Mouse (Mus musculus) erythroid progenitor cell, adult 5-6 weeks (primary cell): ENCODE data around the gene Mgarp. TPM values are rescaled to one million over a fixed set of nuclear protein-coding genes. Genes with fewer than 3 reads are reported as not detected.
"Not testable (repeated sequence)": the region's sequence is repeated elsewhere in the genome, so short reads cannot be mapped to it uniquely, and the experiment has no call there.

Experiments
- ATAC-seq: replicated peaks from 2 replicates; pipeline ENCODE4 v1.8.0; 2016; ENCODE audit warnings: moderate number of reproducible peaks, mild to moderate bottlenecking, moderate TSS enrichment, inconsistent platforms; ENCODE audit not compliant: poor library complexity, low FRiP score, severe bottlenecking
- total RNA-seq, 2 experiments: library from RNA; stranded (forward) in 1 of 2; stranded (reverse) in 1 of 2; fragments of 150-400 nt in 1 of 2; fragments of 186-747, 209-891 nt in 1 of 2; gene quantifications; 2 replicates each; pipeline versions ENCODE4 v1.2.3 to v1.2.4; 2015 to 2017; ENCODE audit warnings: low replicate concordance in 2 of 2

The Mgarp gene
- total RNA-seq, 2 experiments from 2014 or later: 3.9 TPM; not detected in 1

DNA sequence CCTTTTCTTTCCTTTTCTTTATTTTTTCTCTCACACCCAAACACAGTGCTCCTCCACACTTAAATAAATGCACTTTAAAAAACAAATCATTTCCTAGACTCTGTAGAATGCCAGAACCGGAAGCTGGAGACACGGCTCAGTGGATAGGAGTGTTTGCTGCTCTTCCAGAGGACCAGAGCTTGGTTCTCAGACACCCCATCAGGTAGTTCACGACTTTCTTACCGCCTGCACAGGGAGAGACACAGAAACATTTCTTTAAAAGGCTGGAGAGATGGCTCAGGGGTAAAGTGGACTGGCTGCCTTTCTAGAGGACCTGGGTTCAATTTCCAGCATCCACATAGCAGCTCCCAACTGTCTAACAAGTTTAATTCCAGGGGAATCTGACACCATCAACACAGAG is 3.0 kb upstream of the Mgarp start:
- no peak for ATAC-seq

DNA sequence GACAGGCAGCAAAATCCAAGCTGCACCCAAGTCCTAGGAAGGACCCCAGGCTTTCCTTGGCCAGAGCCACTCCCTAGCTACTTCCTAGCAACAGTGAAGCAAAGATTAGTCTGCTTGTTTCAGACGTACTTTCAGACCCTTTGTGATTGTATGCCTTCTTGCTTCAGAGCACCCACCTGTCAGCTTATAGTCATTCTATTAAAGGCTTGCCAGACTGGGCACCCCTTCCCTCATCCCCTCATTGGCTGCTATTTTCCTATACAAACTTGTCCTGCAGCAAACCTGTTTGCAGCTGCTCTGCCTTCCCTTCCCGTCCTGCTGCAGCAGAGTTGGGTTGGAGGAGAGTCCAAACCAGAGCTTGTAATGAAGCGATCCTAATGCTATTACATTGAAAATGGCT is 2.1 kb upstream of the Mgarp start:
- no peak for ATAC-seq

DNA sequence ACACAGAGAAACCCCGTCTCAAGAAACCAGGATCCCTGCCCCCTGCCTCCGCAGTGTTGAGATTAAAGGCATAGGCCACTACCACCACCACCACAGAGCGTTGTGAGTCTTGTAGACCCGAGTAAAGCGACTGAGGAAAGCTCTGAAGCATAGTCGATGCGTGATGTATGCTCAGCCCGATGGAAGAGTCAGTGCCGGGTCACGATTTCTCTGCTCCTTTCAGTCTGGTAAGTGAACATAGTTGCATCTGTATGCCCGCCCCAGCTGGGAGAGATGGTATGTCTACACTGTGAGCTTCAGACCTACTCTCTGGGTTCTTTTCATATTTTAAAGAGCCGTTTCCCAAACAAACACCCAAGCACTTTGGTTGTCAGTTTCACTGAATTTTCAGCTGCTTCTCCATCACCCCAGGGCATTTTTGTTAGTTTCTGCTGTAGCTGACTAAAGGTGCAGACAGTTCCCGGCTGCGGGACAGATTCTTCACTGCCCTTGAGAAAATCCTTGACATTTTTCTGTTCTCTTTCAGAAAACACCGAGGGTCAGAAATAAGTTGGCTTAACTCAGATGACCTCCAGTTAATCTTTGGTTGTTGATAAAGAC is 1.3 kb upstream of the Mgarp start:
- no peak for ATAC-seq

DNA sequence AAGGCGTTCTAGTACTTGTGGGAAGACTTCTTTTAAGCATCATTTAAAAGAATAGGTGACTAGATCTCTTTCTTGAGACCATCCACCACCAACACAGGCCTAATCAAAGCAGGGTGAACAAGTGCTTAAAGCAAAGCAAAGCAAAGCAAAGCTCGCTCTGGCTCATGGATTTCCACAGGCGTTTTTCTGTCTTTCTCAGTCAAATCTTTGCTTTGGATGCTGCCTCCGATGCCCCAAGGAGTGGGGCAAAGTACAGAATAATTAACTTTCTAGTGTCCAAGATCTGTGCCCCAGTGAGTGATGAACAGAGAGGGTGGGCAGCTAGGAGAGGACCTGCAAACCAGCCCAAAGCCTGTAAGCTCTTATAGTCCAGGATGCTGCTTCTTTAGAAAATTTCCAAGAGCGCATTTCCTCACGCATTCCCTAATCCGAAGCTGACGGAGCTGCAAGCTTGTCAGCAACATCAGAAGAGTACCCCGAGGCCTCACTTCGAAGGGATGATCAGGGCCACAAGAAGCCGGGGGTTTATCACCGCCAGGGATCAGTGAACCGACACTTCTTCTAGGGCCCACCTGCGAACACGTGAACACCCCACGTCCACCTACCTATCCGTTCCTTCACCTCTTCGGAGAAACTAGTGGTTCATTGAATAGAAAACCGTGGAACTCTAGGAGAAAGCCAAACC is 935 bp downstream of the Mgarp start:
- ATAC-seq: no peak

DNA sequence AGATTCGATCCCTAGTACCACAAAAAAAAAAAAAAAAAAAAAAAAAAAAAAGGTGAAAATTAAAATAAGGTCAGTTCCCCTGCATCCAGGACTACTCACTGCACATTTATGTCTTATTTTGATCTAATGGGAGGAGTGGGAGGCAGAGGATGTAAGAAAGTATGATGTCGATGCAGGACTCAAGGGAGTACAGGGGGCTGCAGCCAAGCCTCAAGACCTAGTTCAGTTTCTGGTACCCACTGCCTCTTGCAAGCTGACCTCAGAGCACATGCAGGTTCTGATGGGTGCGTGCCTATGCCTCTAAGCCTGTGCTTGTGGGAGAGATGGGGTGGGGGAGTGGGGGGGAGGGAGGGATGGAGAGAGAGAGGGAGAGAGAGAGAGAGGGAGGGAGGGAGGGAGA is 1.7 kb downstream of the Mgarp start:
- no peak for ATAC-seq

DNA sequence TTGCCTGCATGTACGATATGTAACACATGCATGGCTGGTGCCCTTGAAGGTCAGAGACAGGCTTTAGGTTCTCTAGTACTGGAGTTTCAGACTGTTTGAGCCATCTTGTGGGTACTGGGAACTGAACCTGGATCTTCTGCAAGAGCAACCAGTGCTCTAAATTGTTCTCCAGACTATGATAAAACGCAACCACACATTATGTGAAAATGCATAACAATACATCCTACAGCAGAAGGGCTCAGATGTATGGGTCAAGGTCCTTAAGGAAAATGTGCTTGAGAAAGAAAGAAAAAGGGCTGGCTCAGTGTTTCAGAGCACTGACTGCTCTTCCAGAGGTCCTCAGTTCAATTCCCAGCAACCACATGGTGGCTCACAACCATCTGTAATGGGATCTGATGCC is 2.9 kb downstream of the Mgarp start:
- no peak for ATAC-seq

DNA sequence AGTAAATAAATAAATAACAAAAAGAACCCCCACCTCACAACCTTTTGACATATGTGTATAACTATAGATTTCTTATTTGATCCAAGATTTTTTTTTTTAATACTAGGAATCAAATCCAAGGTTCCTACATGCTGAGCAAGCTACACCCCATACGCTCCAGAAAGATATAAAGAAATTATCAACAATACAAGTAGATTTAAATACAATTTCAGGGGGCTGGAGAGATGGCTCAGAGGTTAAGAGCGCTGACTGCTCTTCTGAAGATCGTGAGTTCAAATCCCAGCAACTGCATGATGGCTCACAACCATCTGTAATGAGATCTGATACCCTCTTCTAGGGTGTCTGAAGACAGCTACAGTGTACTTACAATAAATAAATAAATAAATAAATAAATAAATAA is 3.5 kb downstream of the Mgarp start:
- not testable (repeated sequence) for ATAC-seq

DNA sequence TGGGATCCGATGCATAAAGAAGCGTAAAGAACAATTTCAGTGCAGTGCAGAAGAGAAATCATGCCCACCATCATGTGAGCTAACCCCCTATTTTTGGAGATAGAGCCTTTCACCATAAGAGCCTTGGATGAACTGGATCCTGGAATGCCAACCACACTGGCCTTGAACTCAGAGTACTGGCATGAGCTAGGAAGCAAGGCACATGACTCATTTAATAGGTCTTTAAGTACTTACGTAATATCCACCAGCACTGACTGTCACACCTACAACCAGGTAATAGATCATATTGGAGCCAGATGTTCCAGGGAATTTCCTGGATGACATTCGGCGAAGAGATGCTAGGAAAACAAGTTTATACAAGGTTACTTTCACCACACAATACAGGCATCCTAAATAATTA is 4.9 kb downstream of the Mgarp start:
- no peak for ATAC-seq

DNA sequence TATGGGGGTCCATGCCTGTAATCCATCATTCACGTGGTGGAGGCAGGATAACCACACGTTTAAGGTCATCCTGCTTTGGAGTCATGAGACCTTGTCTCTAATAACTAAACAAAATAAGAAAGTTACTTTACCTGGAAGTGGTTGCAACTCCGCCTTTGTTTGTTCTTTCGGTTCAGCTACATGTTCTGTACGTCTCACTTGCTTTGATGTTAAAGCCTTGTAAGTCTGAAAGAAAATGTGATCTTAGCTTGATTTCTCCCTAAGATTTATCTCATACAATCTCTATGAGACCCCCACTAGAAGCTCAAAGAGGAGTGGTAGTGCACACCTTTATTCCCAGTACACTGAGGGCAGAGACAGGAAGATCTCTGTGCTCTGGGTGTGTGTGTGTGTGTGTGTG is 5.4 kb downstream of the Mgarp start:
- ATAC-seq: no peak

DNA sequence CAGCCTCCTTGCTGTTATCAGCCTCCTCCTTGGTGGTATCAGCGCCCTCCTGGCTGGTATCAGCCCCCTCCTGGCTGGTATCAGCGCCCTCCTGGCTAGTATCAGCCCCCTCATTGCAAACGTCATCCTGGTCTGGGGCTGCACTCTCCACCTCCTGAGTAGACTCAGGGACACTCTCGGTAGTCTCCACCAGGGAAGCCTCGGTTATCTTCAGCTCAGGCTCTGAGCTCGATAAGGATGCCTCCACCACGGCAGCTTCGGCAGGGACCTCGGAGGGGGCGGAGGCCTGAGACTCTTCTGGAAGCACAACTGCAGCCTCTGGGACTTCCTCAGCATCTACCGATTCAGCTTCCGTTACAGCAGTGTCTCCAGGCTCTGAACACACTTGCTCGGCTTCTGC is 7.6 kb downstream of the Mgarp start:
- ATAC-seq: peak; percentile 76

DNA sequence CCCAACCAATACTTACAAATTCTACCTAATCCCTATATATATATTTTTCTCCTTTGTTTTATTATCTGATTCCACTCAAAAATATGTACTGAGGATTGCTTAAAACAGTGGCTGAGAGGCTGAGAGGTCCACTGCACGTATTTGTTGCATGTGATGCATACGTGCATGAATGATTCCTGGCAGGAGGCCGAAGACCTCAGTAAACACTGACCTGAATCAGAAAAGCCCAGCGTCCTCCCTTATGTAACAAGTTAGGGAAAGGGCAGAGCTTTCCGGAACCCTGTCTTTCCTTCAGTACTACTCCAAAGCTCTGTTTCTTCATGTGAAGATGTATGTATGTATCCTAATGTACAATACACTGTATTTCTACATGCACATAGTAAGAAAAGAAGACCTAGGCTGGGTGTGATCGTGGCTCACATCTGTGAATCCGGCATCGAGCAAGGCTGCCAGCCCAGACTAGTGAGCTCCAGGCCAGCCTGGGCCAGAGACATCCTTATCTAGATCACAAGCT is 8.6 kb downstream of the Mgarp start:
- ATAC-seq: no peak

DNA sequence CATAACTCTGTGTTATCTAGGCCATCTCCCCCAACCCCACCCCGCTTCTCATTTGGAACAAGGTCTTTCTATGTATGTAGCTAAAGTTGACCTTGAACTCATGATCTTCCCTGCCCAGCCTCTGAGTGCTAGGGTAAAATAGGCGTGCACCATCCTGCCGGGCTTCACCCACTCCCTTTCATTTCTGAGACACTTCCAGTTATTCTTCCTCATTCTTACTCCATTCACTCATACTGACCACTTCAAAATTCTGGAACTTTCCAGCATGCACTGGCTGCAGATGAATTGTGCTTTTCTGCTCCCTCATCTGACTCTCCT is 9.4 kb downstream of the Mgarp start:
- no peak for ATAC-seq

DNA sequence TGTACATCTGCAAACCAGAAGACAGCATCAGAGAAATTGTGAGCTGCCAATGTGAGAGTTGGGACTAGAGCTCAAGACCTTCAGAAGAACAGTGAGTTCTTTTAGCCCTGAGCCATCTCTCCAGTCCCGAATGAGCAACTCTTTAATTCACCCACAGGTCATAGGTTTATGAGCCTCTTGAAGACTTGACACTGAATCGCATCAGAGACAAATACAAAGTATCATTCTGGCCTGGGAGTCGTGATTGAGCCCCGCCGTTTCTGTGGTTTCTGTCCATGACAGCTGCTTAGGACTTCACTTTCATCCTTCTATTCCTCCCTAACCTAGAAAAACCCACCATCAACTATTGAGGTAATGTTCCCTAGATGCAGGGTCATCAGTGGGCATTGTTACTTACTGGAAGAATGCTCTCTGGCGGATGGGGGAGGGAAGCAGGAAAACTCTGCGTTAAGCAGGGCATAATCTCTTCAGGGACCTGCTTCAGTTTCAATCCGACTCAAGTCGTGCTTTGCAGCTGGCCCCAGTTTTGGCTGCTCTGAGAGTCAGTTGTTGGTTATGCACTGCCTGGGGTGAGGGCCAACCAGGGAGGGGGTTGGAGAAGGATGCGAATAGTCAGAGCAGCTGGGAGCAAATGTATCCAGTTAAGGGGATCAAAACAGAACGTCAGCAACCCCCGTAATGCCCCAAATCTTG is 10.0 kb downstream of the Mgarp start:
- ATAC-seq: no peak

DNA sequence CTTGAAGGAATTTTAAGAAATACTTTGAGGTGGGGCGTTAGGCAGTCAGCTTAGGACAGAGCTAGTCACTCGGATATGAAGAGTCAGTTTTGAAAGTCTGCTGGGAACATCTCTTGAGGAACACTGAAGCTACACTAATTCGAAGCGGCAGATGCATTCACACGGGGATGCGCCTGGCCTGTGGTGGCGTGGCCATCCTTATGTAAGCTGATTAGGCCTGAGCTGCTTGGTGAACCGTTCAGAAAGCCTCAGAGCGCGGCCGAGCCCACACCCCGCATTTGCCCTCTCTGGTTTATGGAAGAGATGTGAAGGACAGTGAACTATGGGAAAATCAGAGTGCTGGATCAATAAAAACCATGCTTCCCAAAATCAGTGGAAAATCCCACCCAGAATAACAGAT is 13.1 kb downstream of the Mgarp start:
- ATAC-seq: no peak

DNA sequence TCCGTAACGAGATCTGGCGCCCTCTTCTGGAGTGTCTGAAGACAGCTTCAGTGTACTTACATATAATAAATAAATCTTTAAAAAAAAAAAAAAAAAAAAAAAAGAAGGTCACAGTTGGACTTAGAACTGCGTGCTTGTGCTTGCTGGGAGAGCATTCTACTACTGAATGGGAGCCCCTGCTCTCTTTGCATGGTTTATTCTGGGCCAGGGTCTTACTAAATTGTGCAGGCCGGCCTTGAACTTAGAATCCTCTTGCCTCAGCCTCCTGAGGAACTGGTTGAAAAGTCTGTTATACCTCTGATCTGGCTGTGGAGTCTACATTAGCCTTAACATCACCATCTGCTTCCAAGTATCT is 15.9 kb downstream of the Mgarp start:
- no peak for ATAC-seq

DNA sequence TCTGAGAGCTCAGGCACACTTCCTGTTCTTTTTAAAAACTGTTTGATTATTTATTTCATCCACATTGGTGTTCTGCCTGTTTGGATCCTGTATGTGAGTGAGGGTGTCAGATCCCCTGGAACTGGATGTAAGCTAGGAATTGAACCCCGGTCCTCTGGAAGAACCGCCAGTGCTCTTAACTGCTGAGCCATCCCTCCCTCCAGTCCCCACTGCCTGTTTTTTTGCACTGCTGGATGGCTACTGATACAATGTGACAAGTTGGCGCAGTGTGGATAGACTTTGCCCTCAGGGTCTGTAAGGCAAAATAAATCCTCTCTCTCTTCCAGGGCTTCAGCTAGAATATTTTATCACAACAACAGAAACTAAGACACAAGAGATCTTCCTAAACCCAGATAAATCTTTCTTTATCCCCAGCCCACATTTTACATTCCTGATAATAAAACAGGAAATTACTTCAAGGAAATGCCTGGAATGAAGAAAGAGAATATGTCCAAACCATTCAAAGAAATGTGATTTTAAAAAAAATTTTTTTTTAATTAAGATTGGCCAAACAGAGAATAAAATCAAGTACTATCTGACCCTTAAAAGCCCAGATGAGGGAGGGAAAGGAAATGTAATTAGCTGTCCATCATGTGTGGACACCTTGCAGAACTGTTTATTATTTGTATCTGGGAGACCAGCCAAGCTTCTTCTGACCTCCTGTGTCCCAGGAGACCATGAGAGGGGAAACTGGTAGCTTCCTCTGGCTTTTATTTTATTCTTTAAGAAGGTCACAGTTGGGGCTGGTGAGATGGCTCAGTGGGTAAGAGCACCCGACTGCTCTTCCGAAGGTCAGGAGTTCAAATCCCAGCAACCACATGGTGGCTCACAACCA is 16.5 kb downstream of the Mgarp start:
- no peak for ATAC-seq

DNA sequence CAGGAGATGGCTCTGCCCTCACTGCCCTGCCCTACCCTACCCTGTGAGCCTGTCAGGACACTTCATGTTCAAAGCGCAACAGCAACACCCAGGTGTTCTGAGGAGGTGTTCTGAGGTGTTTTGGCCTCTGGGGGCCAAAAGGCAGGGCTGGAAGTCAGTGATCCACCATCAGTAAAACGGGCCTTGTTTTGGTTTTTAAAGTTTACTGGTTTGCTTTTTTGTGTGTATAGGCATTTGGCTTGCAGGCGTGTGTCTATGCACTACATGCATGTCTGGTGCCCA is 17.9 kb downstream of the Mgarp start:
- ATAC-seq: no peak

DNA sequence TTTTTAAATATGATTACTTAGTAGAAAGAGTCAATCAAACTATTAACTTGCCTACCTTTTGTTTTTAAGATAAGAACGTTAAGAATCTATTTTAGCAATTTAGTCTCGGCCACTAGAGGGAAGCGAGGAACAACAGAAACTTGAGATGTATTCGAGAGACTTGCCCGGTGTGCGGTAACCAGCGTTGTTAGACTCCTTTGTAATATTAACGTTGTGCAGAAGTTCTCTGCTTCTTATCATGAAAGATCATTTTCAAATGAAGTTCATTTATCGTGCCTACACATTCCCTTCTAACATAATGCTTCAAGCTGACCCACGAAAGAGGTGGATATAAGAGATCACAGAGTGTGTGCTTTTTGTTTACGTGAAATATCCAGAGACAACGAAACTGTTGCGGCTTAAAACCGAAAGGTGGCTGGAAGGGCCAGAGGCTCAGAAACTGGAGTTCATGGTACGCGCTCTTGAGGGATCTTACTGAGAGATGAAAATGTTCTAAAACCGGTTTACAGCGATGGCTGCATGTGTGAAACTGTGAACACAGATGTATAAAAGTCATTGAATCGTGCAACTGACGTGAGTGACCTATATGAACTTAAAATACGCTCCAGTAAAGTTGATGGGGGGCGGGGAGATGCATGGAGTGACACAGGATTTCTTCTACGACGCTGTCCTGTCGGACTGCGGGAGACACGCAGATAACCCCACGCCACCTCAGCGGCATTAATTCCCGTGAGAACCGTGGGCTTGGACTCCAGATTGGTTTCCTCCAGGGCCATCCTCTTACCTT is 18.5 kb downstream of the Mgarp start:
- peak; percentile 59 for ATAC-seq

DNA sequence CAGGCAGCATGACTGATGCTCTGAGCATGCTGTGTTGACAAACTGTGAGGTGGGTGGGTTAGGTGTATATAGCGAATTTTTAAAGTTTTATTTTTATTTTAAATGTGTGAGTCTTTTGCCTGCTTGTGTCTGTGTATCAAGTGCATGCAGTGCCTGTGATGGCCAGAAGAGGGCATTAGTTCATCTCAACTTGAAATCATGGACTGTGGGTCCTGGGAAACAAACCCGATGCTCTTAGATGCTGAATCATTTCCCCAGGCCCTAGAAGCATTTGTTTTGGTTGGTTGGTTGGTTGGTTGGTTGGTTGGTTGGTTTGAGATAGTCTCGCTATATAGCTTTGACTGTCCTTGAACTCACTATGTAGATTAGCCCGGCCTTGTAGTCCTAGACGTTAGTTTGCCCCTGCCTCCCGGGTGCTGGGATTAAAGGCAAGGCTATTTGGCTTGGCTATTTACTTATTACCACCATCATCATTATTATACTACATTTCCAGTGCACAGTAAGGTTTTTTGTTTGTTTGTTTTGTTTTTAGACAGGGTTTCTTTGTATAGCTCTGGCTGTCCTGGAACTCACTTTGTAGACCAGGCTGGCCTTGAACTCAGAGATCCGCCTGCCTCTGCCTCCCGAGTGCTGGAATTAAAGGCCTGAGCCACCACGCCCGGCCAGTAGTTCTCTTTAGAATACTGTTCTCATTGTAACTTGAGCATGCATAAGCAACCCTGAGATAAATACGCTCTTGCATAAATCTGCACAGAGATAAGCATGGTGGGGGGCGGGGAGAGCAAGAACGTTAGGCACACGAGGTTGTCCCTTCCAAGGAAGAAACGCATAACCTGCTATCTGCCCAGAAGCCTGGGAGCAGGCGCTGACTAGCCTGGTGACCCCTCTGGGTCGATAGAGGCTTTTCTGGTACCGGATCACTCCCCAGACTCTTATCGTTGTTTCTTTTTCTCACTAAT is 21.0 kb downstream of the Mgarp start:
- peak; percentile 69 for ATAC-seq
